Mouse (Mus musculus) midbrain, embryonic 13.5 days (tissue): ENCODE measurements at regions not wholly inside any gene's neighbourhood (a gene's known extent, or its start where the extent isn't known, plus 50 kb on each side); places are given as distances from the start of the nearest gene placed in this dataset.

Source experiments
- ATAC-seq: fragments of 200-750 bp; cut with Nextera tagmentation; 2 replicates; pipeline ENCODE4 v1.8.0; 2017; ENCODE audit warnings: mild to moderate bottlenecking, moderate TSS enrichment, moderate library complexity
- H3K27ac ChIP-seq: fragments of 300-500 bp; sonication (generic); 2 replicates; pipeline ENCODE4 v1.5.1; 2015; ENCODE audit warnings: inconsistent platforms, mild to moderate bottlenecking, moderate library complexity
- H3K27me3 ChIP-seq: fragments of 300-500 bp; sonication (generic); 2 replicates; pipeline ENCODE4 v1.6.1; 2015; ENCODE audit warnings: mild to moderate bottlenecking, inconsistent platforms
- H3K36me3 ChIP-seq: fragments of 300-500 bp; sonication (generic); 2 replicates; pipeline ENCODE4 v1.6.1; 2015; ENCODE audit warnings: mild to moderate bottlenecking, inconsistent platforms
- H3K4me1 ChIP-seq: fragments of 300-500 bp; sonication (generic); replicated peaks from 2 replicates; pipeline ENCODE4 v1.6.1; 2015; ENCODE audit warnings: inconsistent platforms
- H3K4me2 ChIP-seq: fragments of 300-500 bp; sonication (generic); replicated peaks from 2 replicates; pipeline ENCODE4 v1.6.1; 2015; ENCODE audit warnings: moderate library complexity, mild to moderate bottlenecking, inconsistent platforms
- H3K4me3 ChIP-seq: fragments of 300-500 bp; sonication (generic); replicated peaks from 2 replicates; pipeline ENCODE4 v1.5.1; 2015; ENCODE audit warnings: mild to moderate bottlenecking, inconsistent platforms
- H3K9ac ChIP-seq: fragments of 300-500 bp; sonication (generic); replicated peaks from 2 replicates; pipeline ENCODE4 v1.6.1; 2015; ENCODE audit warnings: mild to moderate bottlenecking, inconsistent platforms
- H3K9me3 ChIP-seq: fragments of 300-500 bp; sonication (generic); 2 replicates; pipeline ENCODE4 v1.6.1; 2016; ENCODE audit warnings: mild to moderate bottlenecking, inconsistent platforms
- WGBS: fragments of 180-500 bp; shearing (Covaris S2); methylation state at CpG from one replicate; pipeline ENCODE4 v1.1.7; 2015; 5-methylcytosine and 5-hydroxymethylcytosine counted together

GRCm38 (mm10) chr16:64682360-64682759, 80.2 kb upstream of the Csnka2ip start:
- Histone ChIP-seq H3K9me3 (peaks cover 6% of the 10 kb centered on the region; the same call in 1 of the 2 replicates), H3K36me3 (no peaks in the 10 kb centered on the region), H3K4me3 (no peak overlapping the region), H3K27ac (no peak overlapping the region), H3K4me2 (no peak overlapping the region), H3K27me3 (peaks cover 28% of the 10 kb centered on the region), H3K4me1 (no peaks in the 10 kb centered on the region), H3K9ac (no peak overlapping the region)
- peak; percentile 66 for ATAC-seq
- WGBS, result 63% methylated on average over 6 of the region's 6 CpGs

- peak; percentile 82 for ATAC-seq
- WGBS, result 40% methylated on average over 6 of the region's 6 CpGs
- peaks cover under 1% of the 10 kb centered on the region; the same call in 1 of the 2 replicates for H3K4me1 ChIP-seq
Measured at GRCm38 (mm10) chr16:64681902-64682301, 79.7 kb upstream of the Csnka2ip start.

GRCm38 (mm10) chr16:64680843-64681242, 78.6 kb upstream of the Csnka2ip start:
- Histone ChIP-seq H3K27me3 (peaks cover 27% of the 10 kb centered on the region), H3K9me3 (peaks cover 6% of the 10 kb centered on the region; the same call in 1 of the 2 replicates), H3K36me3 (no peaks in the 10 kb centered on the region), H3K9ac (no peak overlapping the region), H3K4me1 (peaks cover 9% of the 10 kb centered on the region; the same call in 1 of the 2 replicates), H3K4me2 (no peak overlapping the region), H3K4me3 (no peak overlapping the region), H3K27ac (no peak overlapping the region)
- no peak for ATAC-seq
- 84% methylated on average over 4 of the region's 4 CpGs for WGBS

More at GRCm38 (mm10) chr16:64681902-64682301, 79.7 kb upstream of the Csnka2ip start:
- Histone ChIP-seq H3K9me3 (peaks cover 6% of the 10 kb centered on the region; the same call in 1 of the 2 replicates), H3K9ac (no peak overlapping the region), H3K4me2 (no peak overlapping the region), H3K27ac (no peak overlapping the region), H3K36me3 (no peaks in the 10 kb centered on the region), H3K4me3 (no peak overlapping the region), H3K27me3 (peaks cover 28% of the 10 kb centered on the region)

GRCm38 (mm10) chr16:64677352-64677751, 75.1 kb upstream of the Csnka2ip start:
- no peak overlapping the region for H3K4me2 ChIP-seq
- 61% methylated on average over 8 of the region's 8 CpGs for WGBS
- H3K4me1 ChIP-seq, result peaks cover 9% of the 10 kb centered on the region; the same call in 1 of the 2 replicates
- H3K36me3 ChIP-seq, result no peaks in the 10 kb centered on the region
- H3K9me3 ChIP-seq, result peaks cover 6% of the 10 kb centered on the region; the same call in 1 of the 2 replicates
- H3K9ac ChIP-seq, result no peak overlapping the region
- peaks cover 31% of the 10 kb centered on the region for H3K27me3 ChIP-seq
- no peak overlapping the region for H3K27ac ChIP-seq
- ATAC-seq, result no peak
- H3K4me3 ChIP-seq, result no peak overlapping the region

- Histone ChIP-seq H3K27ac (no peak overlapping the region), H3K27me3 (peaks cover 31% of the 10 kb centered on the region), H3K4me2 (no peak overlapping the region), H3K4me1 (peaks cover 9% of the 10 kb centered on the region; the same call in 1 of the 2 replicates), H3K9ac (no peak overlapping the region), H3K4me3 (no peak overlapping the region), H3K36me3 (no peaks in the 10 kb centered on the region), H3K9me3 (peaks cover 6% of the 10 kb centered on the region; the same call in 1 of the 2 replicates)
- no peak for ATAC-seq
- 64% methylated on average over 3 of the region's 3 CpGs for WGBS
Measured at GRCm38 (mm10) chr16:64676865-64677264, 74.7 kb upstream of the Csnka2ip start.

GRCm38 (mm10) chr16:64666947-64667346, 64.7 kb upstream of the Csnka2ip start:
- Histone ChIP-seq H3K27ac (no peak overlapping the region), H3K4me2 (no peak overlapping the region), H3K4me3 (no peak overlapping the region), H3K9ac (no peak overlapping the region), H3K36me3 (no peaks in the 10 kb centered on the region), H3K4me1 (no peaks in the 10 kb centered on the region), H3K9me3 (no peaks in the 10 kb centered on the region), H3K27me3 (no peaks in the 10 kb centered on the region)
- WGBS, result 76% methylated on average over 4 of the region's 4 CpGs
- ATAC-seq, result no peak
